Mouse (Mus musculus): Measurements from ENCODE around the gene Cfd. TPM values are rescaled to one million over a fixed set of nuclear protein-coding genes. Genes with fewer than 3 reads are reported as not detected.

The Cfd gene
- total and polyA plus RNA-seq, 3 experiments = 0.26 TPM; not detected in 2

- no peaks in the 10 kb centered on the region for H3K9me3 ChIP-seq (replicated peaks; ENCODE audit: low read length)
- H3K79me2 ChIP-seq (replicated peaks; ENCODE audit: control insufficient read depth, extremely low read depth, insufficient read depth, poor library complexity, severe bottlenecking) = peaks cover 61% of the 10 kb centered on the region
- peaks cover 62 to 66% of the 10 kb centered on the region in 2 experiments for H3K36me3 ChIP-seq (replicated peaks in 1 of 2; ENCODE audit: control insufficient read depth in 1 of 2, insufficient read depth in 1 of 2, low read length in 1 of 2)
- in situ Hi-C loops (cut with MboI; ENCODE audit: low pct_ligation_motif_present, low pct_unique_long_range_greater_than_20kb, low sequenced_read_pairs) (no loop called here), dilution Hi-C loops (cut with MboI; ENCODE audit: extremely low pct_ligation_motif_present, extremely low pct_unique_long_range_greater_than_20kb, low sequenced_read_pairs) (no loop called here)
- DNase-seq (ENCODE audit: extremely low read depth) = no peak
- H3K27me3 ChIP-seq (replicated peaks) = no peaks in the 10 kb centered on the region
- H3K4me1 ChIP-seq (ENCODE audit: control insufficient read depth in 1 of 2, insufficient read depth in 2 of 2) = peaks cover 11 to 31% of the 10 kb centered on the region in 2 experiments
- H3K4me3 ChIP-seq (replicated peaks in 1 of 3; ENCODE audit: low read depth in 2 of 3, low read length in 2 of 3, poor library complexity in 1 of 3) = peak overlapping the region in 2 of 3 experiments; percentile 90 to 100
- H3K27ac ChIP-seq (ENCODE audit: insufficient read depth, low read depth) = no peak overlapping the region
- H3K4me2 ChIP-seq (ENCODE audit: insufficient read depth, low read depth, poor library complexity, severe bottlenecking) = peak overlapping the region; percentile 53
- peak; percentile 30; the same call in 1 of the 2 replicates for TF ChIP-seq SIN3A (IDR thresholded peaks at IDR 0.05; ENCODE audit: low read length)
- no peak for TF ChIP-seq NELFE (IDR thresholded peaks at IDR 0.05; ENCODE audit: low read depth, low read length)
- H3K9ac ChIP-seq (ENCODE audit: insufficient read depth, low read depth) = no peak overlapping the region; the same call in none of the 2 replicates
Observed at GRCm38 (mm10) chr10:79857452-79857811, 33.2 kb upstream of the Cfd start.

- H3K4me3 ChIP-seq (replicated peaks in 1 of 3; ENCODE audit: low read depth in 2 of 3, low read length in 2 of 3, poor library complexity in 1 of 3) = peak overlapping the region in 1 of 3 experiments; percentile 100
- no peak overlapping the region for H3K27ac ChIP-seq (ENCODE audit: insufficient read depth, low read depth)
- peaks cover 11 to 26% of the 10 kb centered on the region in 2 experiments for H3K4me1 ChIP-seq (ENCODE audit: control insufficient read depth in 1 of 2, insufficient read depth in 2 of 2)
- TF ChIP-seq KAT2A (IDR thresholded peaks at IDR 0.05; ENCODE audit: insufficient replicate concordance, low read length) (no peak), GABPA (IDR thresholded peaks at IDR 0.05; ENCODE audit: insufficient replicate concordance, low read depth, low read length) (no peak), MAX (IDR thresholded peaks at IDR 0.05; ENCODE audit: low read length) (no peak), PAX5 (IDR thresholded peaks at IDR 0.05; ENCODE audit: low read length) (no peak), UBTF (IDR thresholded peaks at IDR 0.05; ENCODE audit: low read depth, low read length) (no peak), TCF12 (IDR thresholded peaks at IDR 0.05; ENCODE audit: low read depth, low read length) (no peak), USF2 (conservative IDR thresholded peaks at IDR 0.05; ENCODE audit: low read depth, low read length) (no peak), MEF2A (IDR thresholded peaks at IDR 0.05; ENCODE audit: borderline replicate concordance, low read depth, low read length) (no peak), MXI1 (IDR thresholded peaks at IDR 0.05; ENCODE audit: low read depth, low read length) (no peak)
- H3K27me3 ChIP-seq (replicated peaks) = no peaks in the 10 kb centered on the region
- peak overlapping the region; percentile 53; the same call in 1 of the 2 replicates for H3K4me2 ChIP-seq (ENCODE audit: insufficient read depth, low read depth, poor library complexity, severe bottlenecking)
- peaks cover 61% of the 10 kb centered on the region for H3K79me2 ChIP-seq (replicated peaks; ENCODE audit: control insufficient read depth, extremely low read depth, insufficient read depth, poor library complexity, severe bottlenecking)
- in situ Hi-C loops (cut with MboI; ENCODE audit: low pct_ligation_motif_present, low pct_unique_long_range_greater_than_20kb, low sequenced_read_pairs) (no loop called here), dilution Hi-C loops (cut with MboI; ENCODE audit: extremely low pct_ligation_motif_present, extremely low pct_unique_long_range_greater_than_20kb, low sequenced_read_pairs) (no loop called here)
- H3K9ac ChIP-seq (ENCODE audit: insufficient read depth, low read depth) = no peak overlapping the region
- H3K36me3 ChIP-seq (replicated peaks in 1 of 2; ENCODE audit: control insufficient read depth in 1 of 2, insufficient read depth in 1 of 2, low read length in 1 of 2) = peaks cover 67 to 71% of the 10 kb centered on the region in 2 experiments
- DNase-seq (ENCODE audit: extremely low read depth) = no peak
- no peaks in the 10 kb centered on the region for H3K9me3 ChIP-seq (replicated peaks; ENCODE audit: low read length)
Observed at GRCm38 (mm10) chr10:79857894-79858293, 32.8 kb upstream of the Cfd start.

GRCm38 (mm10) chr10:79858416-79859074 lies 32.1 kb upstream of the Cfd start:
- peaks cover 73 to 75% of the 10 kb centered on the region in 2 experiments for H3K36me3 ChIP-seq (replicated peaks in 1 of 2; ENCODE audit: control insufficient read depth in 1 of 2, insufficient read depth in 1 of 2, low read length in 1 of 2)
- in situ Hi-C loops (cut with MboI; ENCODE audit: low pct_ligation_motif_present, low pct_unique_long_range_greater_than_20kb, low sequenced_read_pairs) (no loop called here), dilution Hi-C loops (cut with MboI; ENCODE audit: extremely low pct_ligation_motif_present, extremely low pct_unique_long_range_greater_than_20kb, low sequenced_read_pairs) (no loop called here)
- H3K79me2 ChIP-seq (replicated peaks; ENCODE audit: control insufficient read depth, extremely low read depth, insufficient read depth, poor library complexity, severe bottlenecking) = peaks cover 61% of the 10 kb centered on the region
- H3K9ac ChIP-seq (ENCODE audit: insufficient read depth, low read depth) = no peak overlapping the region
- H3K27ac ChIP-seq (ENCODE audit: insufficient read depth, low read depth) = no peak overlapping the region
- H3K4me3 ChIP-seq (replicated peaks in 1 of 3; ENCODE audit: low read depth in 2 of 3, low read length in 2 of 3, poor library complexity in 1 of 3) = no peak overlapping the region
- no peak overlapping the region for H3K4me2 ChIP-seq (ENCODE audit: insufficient read depth, low read depth, poor library complexity, severe bottlenecking)
- H3K27me3 ChIP-seq (replicated peaks) = no peaks in the 10 kb centered on the region
- peaks cover 11 to 26% of the 10 kb centered on the region in 2 experiments for H3K4me1 ChIP-seq (ENCODE audit: control insufficient read depth in 1 of 2, insufficient read depth in 2 of 2)
- DNase-seq (ENCODE audit: extremely low read depth) = no peak
- TF ChIP-seq BHLHE40 (IDR thresholded peaks at IDR 0.05; ENCODE audit: low read depth, low read length) (no peak), GABPA (IDR thresholded peaks at IDR 0.05; ENCODE audit: insufficient replicate concordance, low read depth, low read length) (no peak), HCFC1 (IDR thresholded peaks at IDR 0.05; ENCODE audit: low read depth, low read length) (no peak), MAZ (IDR thresholded peaks at IDR 0.05; ENCODE audit: low read depth, low read length) (no peak), EP300 (IDR thresholded peaks at IDR 0.05; ENCODE audit: low read length) (no peak), UBTF (IDR thresholded peaks at IDR 0.05; ENCODE audit: low read depth, low read length) (no peak), MAX (IDR thresholded peaks at IDR 0.05; ENCODE audit: low read length) (no peak), TCF12 (IDR thresholded peaks at IDR 0.05; ENCODE audit: low read depth, low read length) (no peak), IRF4 (IDR thresholded peaks at IDR 0.05; ENCODE audit: low read depth, low read length) (no peak), USF1 (IDR thresholded peaks at IDR 0.05; ENCODE audit: low read depth, low read length) (no peak), MAFK (IDR thresholded peaks at IDR 0.05; ENCODE audit: insufficient replicate concordance, low read length) (no peak), TBP (conservative IDR thresholded peaks at IDR 0.05; ENCODE audit: low read depth, low read length) (no peak), POLR2A (IDR thresholded peaks at IDR 0.05; ENCODE audit: low read depth, low read length) (no peak)
- H3K9me3 ChIP-seq (replicated peaks; ENCODE audit: low read length) = no peaks in the 10 kb centered on the region
